Mouse (Mus musculus) liver, embryonic 14.5 days (tissue): ENCODE measurements around the gene Triobp.

ENCODE experiments used
- CTCF ChIP-seq: IDR thresholded peaks from 2 replicates; pipeline ENCODE4 v1.5.1; 2016; ENCODE audit warnings: antibody characterized with exemption, low read depth, control low read depth
- EP300 ChIP-seq: IDR thresholded peaks from 2 replicates; pipeline ENCODE4 v1.6.1; 2016; ENCODE audit warnings: antibody characterized with exemption, low read depth

DNA sequence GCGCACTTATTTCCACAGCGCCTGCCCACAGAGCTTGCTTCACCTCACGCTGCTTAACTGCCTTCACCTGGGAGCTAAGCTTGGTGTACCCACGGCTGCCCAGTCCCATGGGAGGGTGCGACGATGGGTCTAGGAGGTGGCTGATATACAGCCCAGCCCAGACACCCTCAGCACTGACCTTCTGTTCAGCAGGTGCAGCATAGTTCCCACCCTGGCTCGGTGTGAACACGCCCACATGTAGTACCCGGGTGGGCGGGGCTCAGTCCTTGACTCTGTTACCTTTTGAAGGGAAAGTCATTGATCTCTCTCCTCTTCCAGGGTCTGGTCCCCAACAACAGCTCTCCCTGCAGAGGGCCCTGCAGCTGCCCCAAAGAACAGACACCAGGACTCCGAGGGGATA lies 12.0 kb downstream of the Triobp start:
- no peak for TF ChIP-seq CTCF
- no peak for TF ChIP-seq EP300
